Mouse (Mus musculus): ENCODE measurements around the gene Nsf.
A peak's percentile ranks its signal among the peaks of the same experiment; 100 is the strongest.

Nsf gene

DNA sequence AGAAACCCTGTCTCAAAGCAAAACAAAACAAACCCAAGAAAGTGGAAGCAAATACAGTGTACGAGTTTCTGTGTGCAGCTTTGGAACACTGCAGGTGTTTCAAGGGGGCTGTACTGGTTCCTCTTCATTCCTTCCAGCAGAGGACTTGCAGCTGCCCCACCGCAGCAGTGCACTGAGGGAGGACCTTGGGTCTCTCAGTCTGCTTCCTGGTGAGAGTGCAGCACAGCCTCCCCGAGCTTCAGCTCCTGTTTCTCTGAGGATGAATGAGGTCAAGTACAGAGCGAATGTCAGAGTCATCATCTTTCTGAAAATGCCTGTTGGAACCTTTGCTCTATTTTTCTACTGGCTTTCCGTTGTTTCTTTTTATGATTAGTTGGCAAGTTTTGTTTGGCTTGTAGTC, 12.5 kb downstream of the Nsf start:
- no peak for DNase-seq (ENCODE audit: low spot score)

DNA sequence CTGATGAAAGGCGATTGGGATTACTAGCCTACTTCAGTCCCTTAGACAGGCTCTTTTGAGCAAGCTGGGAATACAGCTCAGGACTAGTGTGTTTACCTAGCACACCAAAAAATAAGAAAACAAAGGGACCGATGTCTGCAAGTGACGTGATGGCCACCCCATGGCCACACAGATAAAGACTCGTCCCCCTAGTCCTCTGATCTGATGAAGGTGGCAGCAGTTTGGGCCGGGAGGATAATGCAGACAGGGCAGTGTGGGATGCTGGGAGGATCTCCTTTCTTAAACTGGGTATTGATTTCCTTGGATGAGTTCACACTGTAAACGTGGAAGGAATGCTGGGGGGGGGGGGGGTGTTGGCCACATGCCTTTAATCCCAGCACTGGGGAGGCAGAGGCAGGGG, 13.0 kb downstream of the Nsf start:
- DNase-seq (ENCODE audit: low spot score): no peak

DNA sequence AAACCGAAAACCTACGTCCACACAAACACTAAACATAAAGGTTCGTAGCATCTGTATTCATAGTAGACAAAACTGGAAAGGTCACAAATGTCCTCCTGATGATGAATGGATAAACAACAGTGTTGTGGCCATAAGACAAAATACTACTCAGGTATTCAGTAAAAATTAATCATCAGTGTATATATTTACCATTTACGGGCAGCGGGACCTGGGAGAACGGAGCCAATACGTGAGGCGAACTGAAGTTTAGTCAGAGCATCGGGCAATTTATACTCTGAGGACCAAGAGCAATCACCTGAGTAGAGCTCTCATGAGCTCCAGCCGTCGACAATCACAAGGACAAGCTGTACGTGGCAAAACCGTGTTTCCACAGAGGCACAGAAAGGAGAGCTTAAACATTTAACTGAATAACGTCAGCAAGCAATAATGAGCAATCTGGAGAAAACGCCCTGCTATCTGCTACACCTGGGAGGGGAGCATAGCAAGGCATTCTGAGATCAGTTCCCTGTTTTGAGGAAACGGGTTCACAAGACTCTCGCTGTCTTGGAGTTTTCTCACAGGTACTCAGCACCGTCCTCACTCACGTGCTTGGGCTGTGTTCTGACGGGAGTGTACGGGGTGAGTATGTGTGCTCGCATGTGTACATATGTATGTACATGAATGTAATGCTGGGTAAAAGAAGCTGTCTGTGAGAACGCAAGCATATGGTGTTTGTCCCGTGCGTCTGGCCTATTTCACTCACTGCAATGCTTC, 15.7 kb downstream of the Nsf start:
- no peak for DNase-seq (ENCODE audit: low spot score)

- no peak for DNase-seq (ENCODE audit: low spot score)
Observed at GRCm38 (mm10) chr11:103937451-103937850, 16.4 kb downstream of the Nsf start.

- DNase-seq (ENCODE audit: low spot score): no peak
Observed at GRCm38 (mm10) chr11:103935717-103936116, 18.1 kb downstream of the Nsf start.

- no peak for DNase-seq (ENCODE audit: low spot score)
Observed at GRCm38 (mm10) chr11:103933886-103934285, 20.0 kb downstream of the Nsf start.

DNA sequence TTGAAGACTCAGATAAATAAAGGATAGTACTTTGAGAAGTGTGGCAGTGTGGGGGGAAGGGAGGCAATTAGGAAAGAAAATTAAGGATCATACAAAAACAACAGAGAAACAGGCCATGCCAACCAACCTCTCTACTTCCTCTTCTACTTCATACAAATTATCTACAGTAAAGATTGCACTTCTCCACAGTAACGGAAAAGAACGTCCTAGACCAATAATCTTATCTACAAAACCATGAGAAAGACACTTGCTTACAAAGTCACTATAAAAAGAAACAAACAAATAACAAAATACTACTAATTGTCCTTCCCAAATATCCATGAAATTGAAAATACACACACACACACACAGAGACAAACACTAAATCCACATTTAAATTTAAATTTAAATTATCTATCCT, 29.9 kb downstream of the Nsf start:
- DNase-seq (ENCODE audit: low spot score): no peak

GRCm38 (mm10) chr11:103923272-103923671, 30.6 kb downstream of the Nsf start:
- no peak for DNase-seq (ENCODE audit: low spot score)

DNA sequence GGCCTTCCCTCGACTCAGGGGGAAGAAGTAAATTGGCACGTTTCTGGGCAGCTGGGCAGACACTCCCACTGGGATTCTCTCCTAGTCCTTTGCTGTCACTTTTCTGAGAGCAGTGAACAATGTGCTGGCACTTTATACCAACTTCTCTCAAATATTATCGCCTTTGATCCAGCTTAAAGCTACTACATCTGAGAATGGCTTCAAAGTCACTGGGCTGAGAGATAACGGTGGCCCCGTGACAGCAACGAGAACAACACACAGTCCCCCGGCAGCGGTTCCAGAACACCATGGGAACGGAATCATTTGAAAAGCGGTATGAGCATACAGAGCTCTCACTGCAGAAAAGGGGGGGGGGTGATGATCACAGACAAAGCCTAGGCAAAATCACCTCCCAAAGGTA, 31.0 kb downstream of the Nsf start:
- no peak for DNase-seq (ENCODE audit: low spot score)

GRCm38 (mm10) chr11:103920665-103921064, 33.2 kb downstream of the Nsf start:
- DNase-seq (ENCODE audit: low spot score): peak; percentile 66

- no peak for DNase-seq (ENCODE audit: low spot score)
Observed at GRCm38 (mm10) chr11:103916807-103917206, 37.0 kb downstream of the Nsf start.

DNA sequence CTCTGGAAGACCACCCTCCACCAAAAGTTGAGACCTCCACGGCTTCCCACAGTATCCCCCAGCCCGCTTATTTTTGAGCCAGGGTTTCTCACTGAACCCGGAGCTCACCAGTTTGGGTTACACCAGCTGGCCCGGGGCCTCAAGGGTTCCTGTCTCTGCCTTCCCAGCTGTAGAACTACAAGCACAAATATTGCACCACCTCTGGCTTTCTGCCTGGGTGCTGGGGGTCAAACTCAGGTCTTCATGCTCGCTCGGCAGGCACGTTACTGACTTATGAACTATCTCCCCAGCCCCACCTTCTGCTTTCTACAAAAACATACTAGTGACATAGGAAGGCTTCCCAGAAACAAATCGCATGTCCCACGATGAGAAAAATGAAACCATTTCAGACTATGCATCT, 38.2 kb downstream of the Nsf start:
- no peak for DNase-seq (ENCODE audit: low spot score)

DNA sequence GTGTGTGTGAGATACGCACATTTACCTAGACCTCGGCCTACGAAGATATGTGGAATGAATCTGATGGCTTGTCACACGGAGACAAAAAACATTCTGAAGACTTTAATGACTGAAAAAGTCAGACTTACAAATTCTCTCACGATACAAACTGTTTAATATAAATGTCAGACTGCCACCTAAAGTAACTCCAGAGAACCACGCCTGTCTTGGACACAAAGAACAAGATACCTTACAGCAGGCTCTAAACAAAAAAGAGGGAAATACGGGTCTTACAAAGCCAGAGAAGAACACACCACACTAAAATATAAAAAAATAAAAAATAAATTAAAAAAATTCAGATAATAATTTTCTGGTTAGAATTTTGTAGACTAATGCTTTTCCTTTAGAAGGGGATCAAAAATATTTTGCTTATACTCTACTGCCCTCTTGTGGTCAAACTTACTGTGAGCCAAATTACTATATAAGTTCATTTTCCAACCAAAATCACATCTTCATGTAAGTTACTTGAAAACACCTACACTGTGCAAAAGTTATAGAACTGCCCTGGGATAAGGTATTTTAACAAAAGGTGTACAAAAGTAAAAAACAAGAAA, 42.8 kb downstream of the Nsf start:
- DNase-seq (ENCODE audit: low spot score): peak; percentile 59

GRCm38 (mm10) chr11:103910531-103910930, 43.3 kb downstream of the Nsf start:
- DNase-seq (ENCODE audit: low spot score): no peak

- no peak for DNase-seq (ENCODE audit: low spot score)
Observed at GRCm38 (mm10) chr11:103909809-103910208, 44.0 kb downstream of the Nsf start.

GRCm38 (mm10) chr11:103909396-103909795, 44.5 kb downstream of the Nsf start:
- no peak for DNase-seq (ENCODE audit: low spot score)

- DNase-seq (ENCODE audit: low spot score): no peak
Observed at GRCm38 (mm10) chr11:103906051-103906719, 47.7 kb downstream of the Nsf start.

GRCm38 (mm10) chr11:103905506-103905905, 48.4 kb downstream of the Nsf start:
- no peak for DNase-seq (ENCODE audit: low spot score)

- DNase-seq (ENCODE audit: low spot score): no peak
Observed at GRCm38 (mm10) chr11:103901581-103901966, 52.3 kb downstream of the Nsf start.

DNA sequence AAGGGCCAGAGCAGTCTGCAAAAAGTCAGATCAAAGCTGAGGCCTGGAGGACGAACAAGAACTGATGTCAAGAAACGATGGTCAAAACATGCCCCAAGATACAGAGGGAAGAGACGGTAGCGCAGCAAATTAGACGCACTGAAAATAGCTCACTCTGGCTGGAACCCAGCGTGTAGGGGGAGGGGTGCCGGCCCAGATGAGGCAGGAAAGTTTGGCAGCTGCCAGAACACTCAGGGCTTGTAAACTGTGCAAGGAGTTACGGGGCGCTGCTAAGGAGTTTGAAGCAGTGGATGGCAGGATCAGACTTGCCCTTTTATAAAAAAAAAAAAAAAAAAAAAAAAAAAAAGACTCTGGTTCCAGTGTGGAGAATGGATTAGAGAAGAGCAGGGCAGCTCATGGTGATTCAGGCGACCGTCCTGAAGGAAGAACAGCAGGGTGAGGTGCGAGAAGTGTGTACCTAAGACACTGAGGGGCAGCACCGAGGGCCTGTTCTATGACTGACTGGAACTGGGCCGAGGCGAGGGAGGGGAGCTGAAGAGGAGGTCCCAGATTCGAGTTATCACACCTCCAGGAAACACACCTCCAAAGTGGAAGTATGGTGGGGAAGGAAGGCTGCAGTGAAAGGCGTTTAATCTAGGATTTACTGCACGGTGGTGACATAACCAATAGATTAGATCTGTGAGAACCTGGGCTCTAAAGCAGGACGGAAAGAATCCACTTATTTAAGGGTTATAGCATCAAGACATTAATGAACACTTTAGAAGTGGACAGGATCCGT, 52.9 kb downstream of the Nsf start:
- no peak for DNase-seq (ENCODE audit: low spot score)

DNA sequence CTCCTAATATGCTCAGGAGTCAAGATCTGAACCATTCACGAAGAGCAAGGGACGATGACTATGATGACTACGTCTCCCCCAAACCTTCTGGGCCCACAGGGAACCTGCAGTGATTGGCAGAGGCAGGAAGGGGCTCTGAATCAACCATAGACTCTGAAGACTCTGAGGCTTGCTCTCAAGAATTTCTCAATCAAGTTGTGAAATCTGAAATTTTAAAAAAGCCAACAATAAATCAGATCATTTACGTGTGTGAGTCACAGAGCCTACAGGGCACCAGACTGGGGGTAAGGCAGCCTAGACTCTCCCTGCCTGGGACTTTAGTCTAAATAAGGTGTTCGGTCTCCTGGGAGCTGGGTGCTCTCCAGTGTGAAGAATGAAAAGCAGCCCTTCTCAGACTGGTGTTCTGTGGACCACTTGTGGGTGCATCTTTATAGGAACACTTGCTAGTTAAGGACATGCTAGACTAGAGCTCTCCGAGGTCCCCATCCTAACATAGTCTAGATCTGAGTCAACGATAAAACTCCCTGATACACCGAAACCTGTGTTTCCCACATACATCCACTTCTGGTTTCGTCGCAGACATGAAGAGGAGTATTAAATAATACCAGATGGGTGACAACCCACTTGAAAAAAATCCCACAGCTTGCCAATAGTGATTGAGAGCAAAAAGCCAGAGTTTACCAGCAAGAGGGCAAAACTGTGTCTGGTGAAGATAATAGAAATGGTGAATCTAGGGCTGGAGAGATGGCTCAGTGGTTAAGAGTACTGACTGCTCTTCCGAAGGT, 56.7 kb downstream of the Nsf start:
- DNase-seq (ENCODE audit: low spot score): no peak

DNA sequence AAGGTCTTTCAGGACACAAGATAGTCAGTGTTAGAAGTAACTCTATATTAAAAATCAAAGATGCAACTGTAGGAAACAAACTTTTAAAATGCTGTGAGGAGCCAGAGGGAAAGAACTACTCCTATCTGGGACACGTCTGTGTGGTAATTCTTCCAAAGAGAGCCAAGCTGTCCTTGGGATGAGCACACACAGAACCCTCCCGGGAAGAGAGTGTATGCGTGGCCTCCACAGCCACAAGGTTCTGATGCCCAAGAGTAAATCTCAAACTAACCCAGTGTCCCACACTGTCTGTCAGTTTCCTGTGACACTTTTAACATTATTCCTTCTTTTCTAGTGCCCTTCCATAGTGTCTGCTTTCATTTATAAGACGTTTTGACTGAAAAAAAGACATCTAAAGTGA, 57.8 kb downstream of the Nsf start:
- no peak for DNase-seq (ENCODE audit: low spot score)

Data from embryo, embryonic 10 days (tissue).